Mouse (Mus musculus) forebrain, postnatal 0 days (tissue): Measurements from ENCODE around the gene Kif18a. TPM values are rescaled to one million over a fixed set of nuclear protein-coding genes. Genes with fewer than 3 reads are reported as not detected.

Experiments used
- ATAC-seq: fragments of 200-750 bp; cut with Nextera tagmentation; 2 replicates; pipeline ENCODE4 v1.8.0; 2017; ENCODE audit warnings: mild to moderate bottlenecking, moderate library complexity
- DNase-seq: peaks from one replicate; pipeline ENCODE4 v3.0.0-alpha.2; 2015
- H3K27ac ChIP-seq: fragments of 300-500 bp; sonication (generic); 2 replicates; pipeline ENCODE4 v1.5.1; 2014; ENCODE audit warnings: low read depth, mild to moderate bottlenecking, antibody characterized with exemption, low read length, moderate library complexity, mixed read lengths
- H3K27me3 ChIP-seq: fragments of 300-500 bp; sonication (generic); 2 replicates; pipeline ENCODE4 v1.6.1; 2014; ENCODE audit warnings: mild to moderate bottlenecking, low read length, mixed read lengths; ENCODE audit not compliant: insufficient read depth
- H3K36me3 ChIP-seq: fragments of 300-500 bp; sonication (generic); 2 replicates; pipeline ENCODE4 v1.6.1; 2014; ENCODE audit warnings: mild to moderate bottlenecking, moderate library complexity; ENCODE audit not compliant: insufficient read depth
- H3K4me1 ChIP-seq: fragments of 300-500 bp; sonication (generic); 2 replicates; pipeline ENCODE4 v1.6.1; 2014; ENCODE audit warnings: antibody characterized with exemption; ENCODE audit not compliant: insufficient read depth
- H3K4me2 ChIP-seq: fragments of 300-500 bp; sonication (generic); 2 replicates; pipeline ENCODE4 v1.6.1; 2014; ENCODE audit warnings: low read depth, mild to moderate bottlenecking, moderate library complexity
- H3K4me3 ChIP-seq: fragments of 300-500 bp; sonication (generic); 2 replicates; pipeline ENCODE4 v1.5.1; 2014; ENCODE audit warnings: low read depth, low read length, mixed read lengths
- H3K9ac ChIP-seq: fragments of 300-500 bp; sonication (generic); 2 replicates; pipeline ENCODE4 v1.6.1; 2014; ENCODE audit warnings: mild to moderate bottlenecking
- H3K9me3 ChIP-seq: fragments of 300-500 bp; sonication (generic); 2 replicates; pipeline ENCODE4 v1.6.1; 2016; ENCODE audit warnings: low read length
- CTCF ChIP-seq: sonication (generic); IDR thresholded peaks from 2 replicates; pipeline ENCODE4 v1.5.1; 2016; ENCODE audit warnings: antibody characterized with exemption, control low read depth, low read depth
- WGBS: fragments of 180-500 bp; shearing (Covaris S2); extraction: QIAGEN DNeasy Blood & Tissue Kit; methylation state at CpG from one replicate; pipeline ENCODE4 v1.1.7; 2014; 5-methylcytosine and 5-hydroxymethylcytosine counted together
- polyA plus RNA-seq: library from polyadenylated mRNA; unstranded; fragments of >200 nt; fragmentation: Nextera tagmentation; extraction: Ambion mirVana; gene quantifications from 2 replicates; pipeline ENCODE4 v1.2.1, GENCODE M21; 2015
- total RNA-seq: library from RNA; depleted of rRNA; stranded (reverse); fragments of >200 nt; gene quantifications from 2 replicates; pipeline ENCODE4 v1.2.3, GENCODE M21; 2014

The Kif18a gene
- total and polyA plus RNA-seq, 2 experiments from 2014 or later: 3.0 to 4.6 TPM

DNA sequence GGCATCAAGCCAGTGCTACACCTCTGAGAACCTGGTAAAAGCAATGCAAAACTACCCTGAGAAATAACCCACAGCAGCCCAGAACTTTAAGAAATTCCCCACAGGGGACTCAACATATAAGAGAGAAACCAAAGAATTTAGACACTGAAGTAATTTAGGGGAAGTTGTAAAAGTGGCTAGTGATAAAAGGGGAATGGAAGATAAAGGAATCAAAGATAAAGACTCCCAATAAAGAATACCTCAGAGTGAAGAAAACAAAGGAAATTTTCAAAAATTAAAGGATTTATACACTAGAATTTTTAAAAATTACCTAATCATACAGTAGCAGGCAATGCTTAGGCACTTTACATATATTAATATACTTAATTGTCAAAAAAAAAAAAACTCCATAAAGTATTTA lies 23.1 kb downstream of the Kif18a start:
- H3K4me1 ChIP-seq: no peaks in the 10 kb centered on the region
- ATAC-seq (no peak), DNase-seq (no peak)
- no peaks in the 10 kb centered on the region for H3K36me3 ChIP-seq
- H3K9me3 ChIP-seq: no peaks in the 10 kb centered on the region
- no peak overlapping the region for H3K9ac ChIP-seq
- H3K27ac ChIP-seq: no peak overlapping the region
- H3K4me2 ChIP-seq: no peak overlapping the region
- TF ChIP-seq CTCF: no peak
- no peak overlapping the region for H3K4me3 ChIP-seq
- no peaks in the 10 kb centered on the region for H3K27me3 ChIP-seq

DNA sequence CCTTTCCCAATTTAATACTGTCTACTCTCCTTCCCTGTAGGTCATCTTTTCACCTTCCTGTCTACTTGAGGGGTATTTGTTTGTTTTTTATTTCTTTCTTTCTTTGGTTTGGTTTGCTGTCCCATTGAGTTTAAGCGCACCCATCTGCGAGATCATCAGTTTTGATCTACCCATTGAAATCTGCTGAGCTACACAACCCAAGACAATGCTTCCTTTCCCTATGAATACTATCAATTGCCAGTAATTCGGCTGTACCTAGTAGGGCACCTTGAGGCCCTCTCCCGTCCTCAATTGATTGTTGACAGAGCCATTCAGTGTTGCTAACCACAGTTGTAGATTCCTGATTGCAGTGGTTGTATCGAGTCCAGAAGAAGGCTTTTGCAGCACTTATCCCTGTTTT lies 30.8 kb downstream of the Kif18a start:
- WGBS: 95% methylated on average over 5 of the region's 5 CpGs
- H3K27me3 ChIP-seq: no peaks in the 10 kb centered on the region
- DNase-seq (no peak), ATAC-seq (no peak)
- no peak overlapping the region for H3K27ac ChIP-seq
- H3K9me3 ChIP-seq: no peaks in the 10 kb centered on the region
- H3K4me3 ChIP-seq: no peak overlapping the region
- H3K4me2 ChIP-seq: no peak overlapping the region
- no peak for TF ChIP-seq CTCF
- H3K9ac ChIP-seq: no peak overlapping the region
- no peaks in the 10 kb centered on the region for H3K4me1 ChIP-seq
- H3K36me3 ChIP-seq: no peaks in the 10 kb centered on the region

DNA sequence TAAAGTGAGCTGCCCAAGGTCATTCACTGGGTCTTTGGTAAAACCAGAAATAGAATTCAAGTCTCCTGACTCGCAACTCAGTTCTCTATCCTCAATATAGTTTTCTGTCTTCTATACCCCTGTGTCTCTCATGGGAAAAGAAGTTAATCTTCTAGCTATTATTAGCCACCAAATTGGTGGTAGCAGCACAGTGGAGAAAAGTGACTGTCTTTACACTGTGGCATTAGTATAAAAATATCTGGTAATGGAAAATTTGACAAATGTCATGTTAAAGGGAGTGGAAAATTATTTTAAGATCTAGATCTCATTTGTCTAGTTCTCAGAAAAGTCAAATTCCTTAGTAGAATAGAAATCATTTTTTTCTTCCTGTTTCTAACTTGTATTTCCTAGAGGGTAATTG lies 51.3 kb downstream of the Kif18a start:
- no peak overlapping the region for H3K27ac ChIP-seq
- WGBS: 100% methylated on average over 1 of the region's 1 CpGs
- DNase-seq (no peak), ATAC-seq (no peak)
- H3K27me3 ChIP-seq: no peaks in the 10 kb centered on the region
- H3K4me1 ChIP-seq: no peaks in the 10 kb centered on the region
- H3K36me3 ChIP-seq: no peaks in the 10 kb centered on the region
- TF ChIP-seq CTCF: no peak
- H3K4me3 ChIP-seq: no peak overlapping the region
- no peak overlapping the region for H3K9ac ChIP-seq
- no peaks in the 10 kb centered on the region for H3K9me3 ChIP-seq
- H3K4me2 ChIP-seq: no peak overlapping the region

DNA sequence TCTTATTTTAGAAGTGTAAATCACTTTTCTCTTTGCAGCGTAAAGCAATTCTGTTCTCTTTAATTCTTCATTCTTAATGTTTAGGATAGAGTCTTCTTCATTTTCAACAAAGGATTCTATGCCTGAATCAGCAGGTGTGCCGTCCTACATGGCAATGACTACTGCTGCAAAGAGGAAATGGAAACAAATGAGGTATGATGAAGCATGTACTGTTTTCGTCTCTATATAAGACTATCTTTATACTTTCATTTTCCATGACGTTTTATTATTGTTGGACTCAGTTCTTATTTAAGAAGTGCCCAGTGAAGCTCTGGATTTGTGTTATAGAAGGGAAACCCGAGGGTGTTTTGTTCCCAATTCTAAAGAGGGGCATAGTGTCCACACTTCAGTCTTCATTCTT lies 53.7 kb downstream of the Kif18a start:
- no peak overlapping the region for H3K4me2 ChIP-seq
- 96% methylated on average over 5 of the region's 5 CpGs for WGBS
- TF ChIP-seq CTCF: no peak
- no peak overlapping the region for H3K4me3 ChIP-seq
- no peaks in the 10 kb centered on the region for H3K9me3 ChIP-seq
- H3K36me3 ChIP-seq: no peaks in the 10 kb centered on the region
- H3K4me1 ChIP-seq: no peaks in the 10 kb centered on the region
- ATAC-seq (no peak), DNase-seq (no peak)
- H3K9ac ChIP-seq: no peak overlapping the region
- no peak overlapping the region for H3K27ac ChIP-seq
- H3K27me3 ChIP-seq: no peaks in the 10 kb centered on the region

DNA sequence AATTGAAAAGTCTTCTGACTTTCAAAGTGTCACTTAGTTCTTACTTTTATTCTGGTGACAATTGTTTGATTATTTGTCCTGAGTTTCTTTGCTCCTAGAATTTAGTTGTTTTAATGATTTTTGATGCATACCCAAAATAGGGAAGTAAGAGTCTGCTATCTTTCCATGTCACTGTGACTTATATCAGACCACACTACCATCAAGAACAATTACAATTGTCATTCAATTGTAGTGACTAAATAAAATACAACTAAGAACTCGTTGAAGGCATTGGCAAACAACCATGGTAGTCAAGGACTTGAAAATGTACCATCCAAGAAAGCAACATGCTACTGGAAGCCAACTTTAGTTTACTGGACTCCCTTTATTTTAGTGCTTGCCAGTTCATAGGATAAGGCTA lies 55.2 kb downstream of the Kif18a start:
- H3K4me3 ChIP-seq: no peak overlapping the region
- H3K4me2 ChIP-seq: no peak overlapping the region
- H3K27me3 ChIP-seq: no peaks in the 10 kb centered on the region
- DNase-seq (no peak), ATAC-seq (no peak)
- H3K27ac ChIP-seq: no peak overlapping the region
- 88% methylated on average over 1 of the region's 1 CpGs for WGBS
- H3K9ac ChIP-seq: no peak overlapping the region
- no peaks in the 10 kb centered on the region for H3K9me3 ChIP-seq
- no peak for TF ChIP-seq CTCF
- H3K36me3 ChIP-seq: no peaks in the 10 kb centered on the region
- H3K4me1 ChIP-seq: no peaks in the 10 kb centered on the region

DNA sequence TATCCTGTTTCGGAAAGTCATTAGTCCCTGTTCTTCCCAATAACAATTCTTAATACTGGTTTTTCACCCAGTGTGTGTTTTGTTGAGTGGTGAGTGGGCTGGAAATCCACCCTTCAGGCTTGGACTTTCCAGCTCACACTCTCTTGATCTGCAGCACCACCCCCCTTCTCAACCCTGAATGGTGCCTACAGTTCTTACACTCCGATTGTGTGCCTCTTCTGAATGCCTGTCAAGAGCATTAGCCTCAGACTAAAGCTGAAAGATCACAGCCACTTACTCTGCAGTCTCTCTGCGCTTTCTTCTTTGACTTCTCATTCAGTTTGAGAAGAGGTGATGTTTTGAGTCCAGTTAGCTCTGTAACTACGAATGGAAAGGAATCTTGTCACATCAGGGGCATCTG lies 64.8 kb downstream of the Kif18a start:
- Histone ChIP-seq H3K9me3 (no peaks in the 10 kb centered on the region), H3K4me3 (no peak overlapping the region), H3K4me2 (no peak overlapping the region), H3K27me3 (no peaks in the 10 kb centered on the region), H3K9ac (no peak overlapping the region), H3K36me3 (no peaks in the 10 kb centered on the region), H3K4me1 (no peaks in the 10 kb centered on the region), H3K27ac (no peak overlapping the region)
- TF ChIP-seq CTCF: no peak
- WGBS: 49% methylated on average over 4 of the region's 4 CpGs
- ATAC-seq (no peak), DNase-seq (no peak)

DNA sequence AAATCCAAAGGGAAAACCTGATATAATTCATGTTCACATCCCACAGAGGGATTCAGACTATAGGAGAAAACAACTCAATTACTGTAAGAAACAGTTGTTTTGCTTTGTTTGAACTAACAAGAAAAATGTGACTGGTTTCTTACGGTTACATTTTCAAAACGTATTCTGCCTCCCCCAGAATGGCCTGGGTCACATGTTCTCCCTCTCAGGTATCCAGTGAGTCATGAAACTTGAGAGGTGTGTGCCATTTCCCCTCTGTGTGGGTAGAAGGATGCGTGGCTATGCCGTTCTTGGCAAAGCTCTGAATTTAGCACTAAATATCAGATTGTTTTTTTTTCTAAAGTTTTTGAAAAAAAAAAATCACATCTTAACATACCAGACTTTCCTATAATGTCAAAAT lies 68.2 kb downstream of the Kif18a start:
- WGBS: 86% methylated on average over 4 of the region's 4 CpGs
- Histone ChIP-seq H3K4me2 (no peak overlapping the region), H3K36me3 (no peaks in the 10 kb centered on the region), H3K9me3 (no peaks in the 10 kb centered on the region), H3K27ac (no peak overlapping the region), H3K4me1 (no peaks in the 10 kb centered on the region), H3K4me3 (no peak overlapping the region), H3K9ac (no peak overlapping the region), H3K27me3 (no peaks in the 10 kb centered on the region)
- TF ChIP-seq CTCF: no peak
- no peak for DNase-seq
- ATAC-seq: no peak
